Mouse (Mus musculus): ENCODE data around the gene Kat2a.
"Not testable (repeated sequence)": the region's sequence is repeated elsewhere in the genome, so short reads cannot be mapped to it uniquely, and the experiment has no call there.

Gene Kat2a

GRCm38 (mm10) chr11:100671956-100672355, 40.3 kb downstream of the Kat2a start:
- DNase-seq (ENCODE audit: low spot score) = no peak

- no peak for DNase-seq (ENCODE audit: low spot score)
Observed at GRCm38 (mm10) chr11:100671049-100671448, 41.2 kb downstream of the Kat2a start.

GRCm38 (mm10) chr11:100659806-100660205, 52.5 kb downstream of the Kat2a start:
- no peak for DNase-seq (ENCODE audit: low spot score)

- no peak for DNase-seq (ENCODE audit: low spot score)
Observed at GRCm38 (mm10) chr11:100656458-100656857, 55.8 kb downstream of the Kat2a start.

- not testable (repeated sequence) for DNase-seq (ENCODE audit: low spot score)
Observed at GRCm38 (mm10) chr11:100655589-100655988, 56.7 kb downstream of the Kat2a start.
